Mouse (Mus musculus): ENCODE data around the gene Eif2d. TPM values are rescaled to one million over a fixed set of nuclear protein-coding genes. Genes with fewer than 3 reads are reported as not detected.

Eif2d gene
- polyA plus RNA-seq, 1 experiment, result 44.0 TPM

DNA sequence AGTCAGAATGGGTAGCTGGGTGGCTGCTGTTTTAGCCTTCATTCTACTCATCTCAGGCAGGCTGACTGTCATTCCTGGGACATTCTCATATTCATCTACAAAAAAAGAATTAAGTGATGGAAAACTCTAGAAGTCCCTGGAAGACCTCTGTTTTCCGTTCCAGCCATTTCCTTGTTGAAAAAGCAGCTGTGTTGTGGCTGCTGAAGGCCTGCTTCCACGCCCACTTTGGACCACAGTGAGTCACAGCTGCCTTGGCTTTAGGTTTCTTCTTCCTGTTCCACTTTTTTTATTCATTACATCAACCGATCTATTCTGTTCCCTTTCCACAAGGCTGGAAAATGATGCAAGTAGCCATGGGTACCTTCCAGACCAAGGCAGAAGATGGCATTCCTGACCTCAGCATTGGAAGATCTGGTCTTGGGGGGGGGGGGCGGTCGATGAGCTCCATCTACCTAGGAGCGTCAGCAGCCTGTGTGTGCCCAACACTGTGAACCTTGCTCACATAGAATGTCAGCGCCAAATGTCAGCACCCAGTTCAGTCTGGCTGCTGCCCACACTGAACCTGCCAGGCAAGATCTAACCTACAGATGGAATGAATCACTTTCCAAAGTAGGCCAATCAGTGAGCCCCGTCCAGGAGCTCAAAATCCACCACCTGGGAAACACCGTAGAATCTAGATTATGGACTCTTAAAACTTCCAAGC is 31.4 kb downstream of the Eif2d start:
- no peak for DNase-seq (ENCODE audit: low read depth)

DNA sequence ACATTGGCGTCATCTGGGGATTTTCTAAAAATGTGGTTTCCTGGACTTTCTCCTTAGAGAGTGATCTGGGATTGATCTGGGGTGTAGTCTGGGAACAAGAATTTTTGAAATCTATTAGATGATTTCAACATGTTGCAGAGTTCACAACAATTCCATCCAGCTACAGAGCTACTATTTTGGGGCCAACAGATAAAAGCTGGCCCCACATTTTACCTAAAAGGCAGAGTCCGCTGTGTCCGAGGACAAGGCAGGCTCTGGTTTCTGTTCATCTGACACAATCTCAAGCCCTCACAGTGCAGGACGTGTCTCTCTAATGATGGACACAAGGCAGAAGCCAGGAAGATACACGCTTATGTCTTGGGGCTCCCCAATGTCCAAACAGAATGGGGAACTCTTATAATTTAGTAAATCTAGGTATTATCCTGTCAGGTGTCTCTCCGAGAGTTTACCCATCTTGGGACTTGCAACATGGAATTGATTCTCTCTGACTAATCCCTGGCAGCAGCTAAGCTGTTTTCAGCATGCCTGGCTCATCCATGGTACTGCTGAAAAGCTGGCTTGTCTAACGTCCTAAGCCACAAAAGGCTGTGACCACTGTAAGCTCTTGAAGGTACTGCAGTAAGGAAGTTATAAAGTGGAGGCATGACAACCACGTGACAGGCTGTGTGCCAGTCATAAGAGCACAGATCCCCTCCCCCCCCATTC is 32.1 kb downstream of the Eif2d start:
- DNase-seq (ENCODE audit: low read depth), result no peak

DNA sequence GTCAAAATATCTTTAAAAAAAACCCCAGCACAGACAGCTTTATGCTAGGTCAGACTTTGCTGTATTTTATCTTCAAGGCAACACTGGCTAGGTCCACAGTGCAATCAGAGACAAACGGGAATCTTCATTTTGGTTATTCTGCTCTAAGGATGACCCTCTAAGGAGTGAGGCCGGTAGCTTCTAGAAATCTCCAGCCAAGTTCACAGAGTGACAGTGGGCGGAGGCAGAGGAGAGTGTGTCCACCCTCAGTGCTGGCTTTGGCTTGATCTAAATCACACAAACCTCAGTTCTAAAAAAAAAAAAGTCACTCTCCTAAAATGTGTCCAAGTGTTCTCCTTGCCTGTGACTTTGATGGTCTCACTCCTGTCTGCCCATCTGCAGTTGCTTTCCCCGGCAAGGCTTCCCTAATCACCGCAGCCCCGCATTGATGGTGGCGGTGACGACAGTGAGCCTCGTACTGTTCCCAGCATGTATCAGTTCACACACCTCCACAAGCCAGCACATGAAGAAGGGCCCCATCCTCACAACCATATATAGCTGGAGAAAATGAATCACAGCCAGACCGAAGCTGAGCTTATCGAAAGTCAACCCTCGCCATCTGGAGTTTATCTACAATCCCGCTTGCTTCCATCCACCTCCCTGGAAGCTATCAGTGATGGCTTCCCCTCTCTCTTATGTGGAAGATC is 33.0 kb downstream of the Eif2d start:
- no peak for DNase-seq (ENCODE audit: low read depth)

DNA sequence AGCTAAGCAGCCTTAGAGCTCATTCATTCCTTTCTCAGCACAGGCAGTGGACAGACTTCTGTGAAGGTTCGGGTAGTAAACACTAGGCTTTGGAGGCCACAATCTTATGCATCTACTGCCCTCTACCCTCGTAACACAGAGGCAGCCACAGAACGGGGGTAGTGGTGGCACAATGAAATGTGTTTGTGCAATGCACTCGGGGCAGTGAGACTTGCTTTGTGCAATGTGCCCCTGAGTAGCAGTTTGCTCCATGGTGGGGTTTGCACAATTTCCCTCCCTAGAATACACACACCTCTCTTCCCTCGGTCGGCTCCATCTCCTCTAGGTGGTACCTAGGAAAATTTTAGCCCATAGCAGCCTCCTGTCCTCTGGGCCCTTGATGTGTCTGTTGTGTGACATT is 34.0 kb downstream of the Eif2d start:
- no peak for DNase-seq (ENCODE audit: low read depth)

DNA sequence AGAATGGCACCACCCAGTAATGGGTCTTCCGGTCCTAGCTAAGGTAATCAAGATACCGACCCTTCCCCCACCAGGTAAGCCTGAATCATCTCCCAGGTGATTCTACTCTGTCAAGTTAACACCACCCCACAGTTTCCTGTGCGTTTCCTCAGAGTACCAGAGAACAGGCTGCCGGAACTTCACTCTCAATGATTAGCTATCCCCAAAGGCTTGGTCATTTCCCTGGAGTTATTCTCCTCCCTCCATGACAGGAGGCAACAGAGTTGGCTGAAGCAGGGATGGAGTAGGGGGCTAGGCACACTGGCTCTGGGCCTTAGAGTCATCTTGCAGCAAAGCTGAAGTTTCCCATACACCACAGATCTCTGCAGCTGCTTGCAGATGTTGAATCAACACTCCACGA is 34.9 kb downstream of the Eif2d start:
- no peak for DNase-seq (ENCODE audit: low read depth)

DNA sequence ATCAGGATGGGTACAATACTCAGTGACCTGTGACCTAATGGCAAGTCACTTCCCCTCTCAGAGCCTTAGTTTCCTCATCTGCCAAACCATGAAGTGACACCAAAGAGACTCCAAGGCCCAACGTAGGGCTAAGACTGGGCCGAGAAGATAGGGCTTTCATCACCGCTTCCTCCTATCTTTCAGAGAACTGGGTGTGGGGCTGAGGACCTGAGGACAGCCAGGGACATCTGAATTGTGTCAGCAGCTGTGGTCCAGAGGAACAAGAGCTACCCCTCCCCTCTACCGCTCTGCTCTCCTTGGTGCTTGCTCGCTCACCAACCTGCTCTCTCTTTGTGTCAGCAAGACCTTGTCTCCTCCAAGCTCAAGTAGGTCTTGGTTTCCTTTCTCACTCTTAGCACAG is 35.7 kb downstream of the Eif2d start:
- DNase-seq (ENCODE audit: low read depth), result no peak

DNA sequence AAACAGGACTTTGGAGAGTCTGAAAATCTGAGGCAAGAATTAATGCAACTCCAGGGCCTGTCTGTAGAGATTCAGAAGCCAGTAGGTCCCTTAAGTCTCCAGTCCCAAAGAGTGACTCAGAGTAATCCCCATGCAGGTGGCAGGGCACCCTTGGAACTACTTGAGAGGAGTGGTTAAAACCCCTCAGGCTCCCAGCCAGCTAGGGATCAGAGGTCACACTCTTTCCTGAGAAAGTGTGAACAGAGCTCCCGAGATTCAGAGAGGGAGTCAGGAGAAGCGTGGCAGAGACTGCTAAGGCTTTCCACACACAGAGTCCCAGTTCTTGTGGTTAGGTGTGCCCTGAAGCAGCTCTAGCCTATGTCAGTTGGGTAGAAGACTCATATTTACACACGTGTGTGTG is 40.8 kb downstream of the Eif2d start:
- no peak for DNase-seq (ENCODE audit: low read depth)

DNA sequence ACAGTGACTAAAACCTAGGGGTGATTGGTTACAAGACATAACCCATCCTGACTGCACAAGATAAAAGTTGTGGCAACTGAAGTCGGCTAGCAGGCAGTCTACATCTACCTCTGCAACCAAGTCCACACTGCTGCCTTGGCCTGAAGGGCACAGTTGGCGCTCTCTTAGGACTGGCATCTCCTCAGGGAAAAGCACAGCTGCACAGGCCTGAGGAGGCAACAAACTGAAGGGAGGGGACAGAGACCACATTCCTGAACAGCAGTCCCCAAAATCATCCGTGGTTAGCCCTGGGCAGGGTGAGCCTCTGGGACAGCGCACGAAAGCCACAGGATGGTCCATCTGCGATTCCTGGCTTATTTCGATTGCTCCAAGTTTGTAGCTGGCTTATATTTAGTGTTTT is 42.7 kb downstream of the Eif2d start:
- no peak for DNase-seq (ENCODE audit: low read depth)

DNA sequence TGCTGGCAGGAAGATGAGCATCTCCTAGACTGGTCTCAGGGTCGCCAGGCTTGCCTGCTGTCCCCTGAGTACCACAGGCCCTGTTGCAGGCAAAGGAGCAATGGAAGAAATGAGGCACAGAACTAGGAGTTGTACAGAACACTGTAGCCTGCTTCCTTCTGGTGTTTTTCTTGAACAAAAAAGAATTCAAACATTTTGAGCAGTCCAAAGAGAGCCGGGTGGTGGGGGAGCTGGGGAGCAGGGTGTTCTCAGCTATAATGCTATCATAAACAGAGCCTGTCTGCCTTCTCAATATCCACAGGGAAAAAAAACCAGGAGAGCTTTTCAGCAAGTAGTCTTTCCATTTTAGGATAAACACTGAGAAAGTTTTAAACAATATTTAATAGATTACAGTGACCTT is 43.1 kb downstream of the Eif2d start:
- DNase-seq (ENCODE audit: low read depth), result no peak

DNA sequence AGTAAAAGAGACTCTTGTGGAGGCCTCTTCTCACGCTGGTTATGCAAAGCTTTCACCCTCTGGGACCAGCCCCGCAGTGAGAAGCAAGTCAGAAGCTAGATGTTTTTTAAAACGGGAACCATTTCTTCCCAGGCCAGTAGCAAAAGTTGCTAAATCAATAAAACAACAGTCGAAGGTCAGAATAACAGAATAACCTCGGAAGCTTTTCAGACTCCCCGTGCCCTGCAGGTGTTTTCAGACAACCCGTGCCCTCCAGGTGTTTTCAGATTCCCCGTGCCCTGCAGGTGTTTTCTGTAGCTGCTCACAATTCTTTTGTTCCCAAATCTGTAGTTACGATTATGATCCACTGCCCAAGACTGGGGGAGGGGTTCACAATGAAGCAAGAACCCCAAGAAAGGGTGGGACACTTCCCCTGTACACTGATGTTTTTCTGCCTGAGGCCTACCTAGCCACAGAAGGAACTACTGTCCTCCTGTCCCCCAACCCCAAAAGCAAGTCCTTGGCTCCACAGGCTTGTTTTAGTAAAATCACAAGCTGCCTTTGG is 45.5 kb downstream of the Eif2d start:
- no peak for DNase-seq (ENCODE audit: low read depth)

DNA sequence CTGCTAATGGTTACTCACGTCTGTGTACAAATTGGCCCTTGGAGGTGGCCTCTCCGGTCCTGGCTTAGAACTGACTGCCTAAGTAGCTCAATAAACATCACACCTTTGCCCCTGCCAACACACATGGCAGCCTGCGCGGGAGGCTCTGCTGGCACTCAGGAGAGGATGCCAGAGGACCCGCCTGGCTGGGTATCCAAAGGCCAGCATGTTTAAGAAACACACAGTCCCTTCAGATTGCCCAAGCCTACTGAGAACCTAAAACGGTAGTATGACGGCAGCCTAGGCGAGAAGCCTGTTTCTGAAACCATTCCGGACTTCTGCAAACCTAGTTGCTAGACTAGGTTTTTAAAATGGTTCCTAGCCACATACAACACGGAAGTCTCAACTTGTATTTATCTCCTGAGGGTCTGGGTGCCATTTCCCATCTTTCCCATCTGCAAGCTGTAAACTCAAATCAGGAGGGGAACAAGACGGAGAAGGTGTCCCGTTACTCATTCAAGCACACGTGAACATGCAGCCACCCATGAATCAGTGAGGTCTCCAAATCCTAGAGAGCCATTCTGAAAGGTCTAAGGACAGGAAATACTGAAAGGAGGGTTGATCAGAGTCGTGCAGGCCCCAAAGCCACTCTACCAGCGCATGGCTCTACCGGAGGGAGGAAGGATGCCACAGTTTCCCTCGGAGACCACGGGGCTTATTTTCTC is 46.3 kb downstream of the Eif2d start:
- DNase-seq (ENCODE audit: low read depth), result no peak

DNA sequence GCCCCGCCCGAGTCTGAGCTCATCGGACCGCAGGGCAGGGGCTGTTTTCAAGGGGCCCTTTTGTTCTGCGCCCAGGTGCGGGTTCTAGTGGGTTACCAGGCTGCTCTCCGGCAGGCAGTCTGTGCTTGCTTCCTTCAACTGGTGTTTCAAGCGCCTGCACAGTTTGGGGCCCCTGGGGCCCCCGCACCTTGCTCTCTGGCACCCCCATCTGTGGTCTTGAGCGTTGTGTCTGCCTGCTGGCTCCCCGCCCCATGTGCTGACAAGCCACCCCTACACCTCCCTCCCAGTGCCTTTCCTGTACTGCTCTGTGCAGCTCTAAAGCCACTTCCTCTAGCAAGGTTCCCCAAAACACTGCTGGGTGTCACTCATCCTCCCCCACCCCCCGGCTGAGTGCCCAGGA is 47.0 kb downstream of the Eif2d start:
- DNase-seq (ENCODE audit: low read depth), result no peak

DNA sequence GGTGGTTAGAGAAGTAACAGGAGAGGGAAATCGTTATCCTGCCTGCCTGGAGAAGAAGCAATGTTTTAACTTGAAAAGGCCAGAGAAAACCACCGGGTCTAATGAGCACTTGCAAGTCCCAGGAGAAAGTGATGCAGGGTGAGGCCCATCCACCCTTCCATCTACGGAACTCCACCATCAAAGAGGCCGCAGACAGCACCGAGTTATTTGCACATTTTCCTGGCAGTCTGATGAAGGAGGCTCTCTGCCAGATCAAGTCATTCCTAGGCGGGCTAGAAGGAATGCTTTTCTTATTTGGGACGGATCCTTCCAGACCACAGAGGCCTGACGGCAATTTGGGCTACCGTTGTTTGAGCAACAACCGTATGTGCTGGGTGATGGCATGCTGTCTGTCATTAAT is 47.6 kb downstream of the Eif2d start:
- DNase-seq (ENCODE audit: low read depth), result no peak

DNA sequence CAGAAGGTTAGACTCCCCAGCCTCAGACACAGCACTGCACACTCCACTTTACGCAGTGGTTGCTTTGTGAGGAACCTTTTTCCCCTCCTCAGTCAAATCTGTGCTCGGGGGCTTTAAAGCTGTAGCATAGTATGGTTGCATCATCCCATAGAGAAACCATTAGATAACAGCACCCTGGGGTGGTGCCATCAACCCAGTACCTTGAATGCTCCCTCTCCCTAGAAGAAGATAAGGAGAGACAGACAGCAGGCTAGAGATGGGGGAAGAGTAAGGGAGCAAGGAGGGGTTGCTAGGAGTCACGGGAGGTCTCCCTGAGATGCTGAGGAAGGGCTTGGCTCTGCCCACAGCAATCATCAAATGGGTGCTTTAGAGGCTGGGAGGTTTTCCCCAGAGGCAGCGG is 48.4 kb downstream of the Eif2d start:
- DNase-seq (ENCODE audit: low read depth), result no peak

DNA sequence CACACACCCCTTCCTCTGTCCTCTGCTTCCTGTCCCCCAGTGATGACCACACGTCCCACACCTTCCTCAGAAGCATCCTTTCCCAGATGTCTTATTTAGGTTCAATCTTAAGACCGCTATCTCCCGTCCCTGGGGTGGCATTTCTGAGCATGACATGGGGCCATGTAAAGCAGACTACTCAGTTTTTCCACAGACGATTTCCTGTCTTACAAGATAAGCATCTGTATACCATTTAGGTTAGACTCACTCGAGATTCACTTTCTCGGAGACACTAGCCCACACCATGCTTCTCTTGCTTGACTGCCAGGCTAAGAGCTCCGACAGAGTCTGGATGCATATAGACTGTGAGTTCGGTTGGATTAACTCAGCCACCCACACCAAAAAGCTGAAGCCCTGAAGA is 51.5 kb downstream of the Eif2d start:
- DNase-seq (ENCODE audit: low read depth), result no peak

DNA sequence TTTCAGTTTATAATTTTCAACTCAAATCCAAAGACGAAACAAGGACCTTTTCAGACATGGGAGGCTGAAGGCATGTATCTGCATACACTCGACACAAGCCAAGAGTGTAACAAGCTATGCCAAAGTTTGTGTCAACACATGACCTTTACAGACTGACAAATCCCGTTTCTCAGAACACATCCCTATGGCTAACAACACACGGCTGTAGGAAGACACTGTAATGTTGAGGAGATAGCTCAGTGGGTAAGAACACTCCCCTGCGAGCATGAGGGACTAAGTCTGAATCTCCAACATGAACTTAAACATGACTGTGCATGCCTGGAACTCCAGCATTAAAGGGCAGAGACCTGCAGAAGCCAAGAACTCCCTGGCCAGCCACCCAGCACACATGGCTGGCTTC is 53.4 kb downstream of the Eif2d start:
- DNase-seq (ENCODE audit: low read depth), result no peak

DNA sequence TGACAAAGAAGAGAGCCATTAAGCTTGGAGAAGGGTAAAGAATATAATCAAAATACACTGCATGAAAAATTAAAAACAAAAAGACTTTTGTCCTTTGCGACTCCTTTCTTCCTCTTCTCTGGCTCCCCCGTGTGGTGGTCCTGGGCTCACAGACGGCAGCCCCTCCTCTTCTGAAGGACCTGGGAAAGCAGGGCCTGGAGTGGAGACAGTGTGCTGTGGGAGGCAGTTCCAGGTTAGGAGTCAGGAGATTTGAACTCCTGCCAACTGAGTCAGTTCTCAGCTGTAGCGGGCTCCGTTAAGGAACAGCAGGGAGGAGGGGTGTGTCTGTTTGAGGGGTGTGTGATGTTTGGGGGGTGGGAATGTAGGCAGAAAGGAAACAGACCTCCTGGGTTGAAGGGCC is 54.5 kb downstream of the Eif2d start:
- DNase-seq (ENCODE audit: low read depth), result no peak

DNA sequence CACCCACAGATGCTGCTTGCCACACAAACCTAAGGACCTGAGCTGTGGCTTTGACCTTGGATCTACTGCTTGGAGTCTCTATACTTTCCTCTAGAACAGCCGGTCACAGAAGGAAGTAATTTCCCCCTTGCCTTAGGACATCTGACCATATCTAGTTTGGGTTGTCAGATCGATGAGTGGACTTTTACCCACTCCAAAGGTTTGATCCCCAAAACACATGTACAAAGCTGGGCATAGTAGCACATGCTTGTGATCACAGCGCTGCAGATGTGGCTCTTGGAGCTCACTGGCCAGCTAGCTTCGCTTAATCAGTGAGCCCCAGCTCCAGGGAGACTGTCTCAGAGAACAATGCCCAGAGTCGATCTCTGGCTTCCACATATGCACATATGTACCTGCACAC is 55.1 kb downstream of the Eif2d start:
- no peak for DNase-seq (ENCODE audit: low read depth)

DNA sequence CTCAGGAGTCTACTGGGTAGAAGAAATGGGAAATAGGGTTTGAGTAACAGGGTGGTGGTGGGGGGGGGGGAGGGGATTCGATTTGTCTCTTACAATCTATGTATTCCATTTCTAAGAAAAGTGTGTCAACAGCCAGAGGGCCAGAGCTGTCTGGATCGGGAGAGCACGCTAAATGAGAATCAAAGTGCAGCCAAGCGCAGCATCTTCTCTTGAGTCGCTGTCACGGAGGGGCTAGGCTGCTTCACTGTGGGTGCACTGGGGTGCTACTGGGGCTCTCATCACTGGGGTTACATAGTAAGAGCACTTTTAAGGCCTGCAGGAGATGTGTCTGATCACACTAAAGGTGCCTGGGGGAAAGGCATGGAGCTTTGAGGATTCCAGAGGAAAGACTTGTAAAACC is 55.8 kb downstream of the Eif2d start:
- DNase-seq (ENCODE audit: low read depth), result no peak

DNA sequence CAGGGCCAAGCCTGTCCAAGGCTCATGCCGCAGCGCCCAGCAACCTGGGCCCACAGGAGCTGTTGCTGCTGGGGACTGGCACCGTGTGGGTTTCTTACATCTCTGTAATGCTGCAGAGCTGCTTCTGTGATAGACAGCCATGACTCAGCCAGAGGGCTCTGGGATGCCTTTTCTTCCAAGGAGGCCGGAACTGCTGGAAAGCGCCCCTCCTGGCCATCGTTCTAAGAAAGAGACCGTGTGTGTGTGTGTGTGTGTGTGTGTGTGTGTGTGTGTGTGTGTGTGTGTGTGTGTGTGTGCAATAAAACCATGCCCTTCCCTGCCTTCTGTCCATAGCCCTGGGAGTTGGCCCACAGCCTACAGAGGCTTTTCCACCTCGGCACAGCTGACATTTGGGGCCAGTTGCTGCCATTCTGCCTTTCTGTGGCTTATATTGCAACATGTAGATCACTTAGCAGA is 57.0 kb downstream of the Eif2d start:
- no peak for DNase-seq (ENCODE audit: low read depth)

DNA sequence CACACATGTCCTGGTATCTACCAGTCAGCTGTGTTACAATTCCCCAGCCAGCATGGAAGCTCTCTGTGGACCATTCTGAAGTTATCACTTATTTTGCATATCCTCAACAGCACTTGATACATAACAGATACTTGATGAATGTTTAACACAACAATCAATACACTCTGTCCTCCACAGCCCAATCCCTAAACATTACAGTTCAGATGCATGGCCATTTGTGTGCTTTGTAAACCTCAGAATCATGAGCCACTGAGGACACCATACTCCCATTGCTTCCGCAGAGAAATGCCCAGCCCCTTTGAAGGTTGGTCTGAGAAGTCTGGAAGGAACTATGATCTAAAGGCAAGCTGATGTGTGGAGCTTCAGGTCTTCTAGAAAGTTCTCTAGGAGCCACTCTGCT is 58.7 kb downstream of the Eif2d start:
- no peak for DNase-seq (ENCODE audit: low read depth)

DNA sequence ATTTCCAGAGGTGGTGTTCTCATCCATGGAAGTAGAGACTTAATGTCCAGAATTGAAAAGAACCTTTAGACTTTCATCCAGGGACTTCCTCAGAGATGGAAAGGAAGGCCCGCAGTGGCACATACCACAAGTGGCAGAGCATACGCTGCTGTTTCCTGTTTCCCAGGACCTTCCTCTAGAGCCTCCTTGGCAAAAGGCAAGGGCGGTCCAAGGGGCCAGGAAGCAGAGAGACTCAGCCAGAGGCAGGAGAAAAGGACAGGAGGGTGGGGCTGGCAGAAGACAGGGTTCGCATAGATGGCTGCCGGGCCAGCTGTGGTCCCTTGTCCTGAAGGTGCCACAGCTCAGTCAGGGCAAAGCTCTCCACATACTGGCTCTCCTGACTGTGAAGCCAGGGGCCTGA is 60.0 kb downstream of the Eif2d start:
- DNase-seq (ENCODE audit: low read depth), result no peak
